Mouse (Mus musculus): ENCODE data around the gene Bmyc. TPM values are rescaled to one million over a fixed set of nuclear protein-coding genes. Genes with fewer than 3 reads are reported as not detected.
"Not testable (repeated sequence)": the region's sequence is repeated elsewhere in the genome, so short reads cannot be mapped to it uniquely, and the experiment has no call there.

Bmyc gene
- total and polyA plus RNA-seq, 2 experiments from 2014 or later, result 50.5 to 195 TPM

- ATAC-seq, result no peak
- WGBS, result 87% methylated on average over 2 of the region's 2 CpGs
- H3K36me3 ChIP-seq (ENCODE audit: insufficient read depth), result no peaks in the 10 kb centered on the region
- no peaks in the 10 kb centered on the region for H3K9me3 ChIP-seq (ENCODE audit: low read length)
- TF ChIP-seq CTCF (IDR thresholded peaks at IDR 0.05; ENCODE audit: low read depth), result no peak
- no peaks in the 10 kb centered on the region for H3K4me1 ChIP-seq (ENCODE audit: insufficient read depth)
- no peak overlapping the region for H3K27ac ChIP-seq (ENCODE audit: low read depth, low read length)
- no peak overlapping the region for H3K4me2 ChIP-seq (ENCODE audit: low read depth)
- no peak for DNase-seq
- H3K9ac ChIP-seq, result no peak overlapping the region
- no peaks in the 10 kb centered on the region for H3K27me3 ChIP-seq (ENCODE audit: insufficient read depth, low read length)
- H3K4me3 ChIP-seq (ENCODE audit: low read depth, low read length), result no peak overlapping the region
These were observed 7.8 kb upstream of the Bmyc start for GRCm38 (mm10) chr2:25698696-25699095.

DNA sequence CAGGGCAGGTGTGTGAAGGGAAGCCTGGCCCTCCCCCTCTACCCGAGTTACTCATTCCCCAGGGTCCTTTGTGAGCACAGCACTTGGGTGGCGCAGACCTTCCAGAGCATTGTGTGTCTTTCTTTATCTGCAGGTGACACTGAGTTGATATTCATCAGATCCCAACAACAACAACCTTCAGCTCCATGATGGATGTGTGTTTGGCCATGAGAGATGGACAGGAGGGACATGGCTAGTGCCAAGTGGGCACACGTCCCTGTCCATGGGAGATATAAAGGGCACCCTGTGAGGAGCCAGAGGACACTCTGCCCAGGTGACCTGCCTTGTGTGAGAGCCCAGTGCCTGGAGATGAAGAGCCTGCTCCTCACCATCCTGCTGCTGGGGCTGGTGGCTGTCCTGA is 6.8 kb upstream of the Bmyc start, which contains the start of gene Obp2a:
Obp2a (plus strand) TSS at position 301 of the 400 bp plus-strand sequence.
- not testable (repeated sequence) for ATAC-seq; H3K4me1 ChIP-seq (ENCODE audit: insufficient read depth); H3K9ac ChIP-seq; H3K27me3 ChIP-seq (ENCODE audit: insufficient read depth, low read length); H3K4me3 ChIP-seq (ENCODE audit: low read depth, low read length); DNase-seq; H3K4me2 ChIP-seq (ENCODE audit: low read depth); H3K36me3 ChIP-seq (ENCODE audit: insufficient read depth); H3K27ac ChIP-seq (ENCODE audit: low read depth, low read length); H3K9me3 ChIP-seq (ENCODE audit: low read length)
- WGBS, result 89% methylated on average over 3 of the region's 3 CpGs

GRCm38 (mm10) chr2:25701001-25701400 is 5.5 kb upstream of the Bmyc start:
- ATAC-seq, result no peak

GRCm38 (mm10) chr2:25703706-25704105 is 2.8 kb upstream of the Bmyc start:
- H3K4me1 ChIP-seq (ENCODE audit: insufficient read depth), result peaks cover 5% of the 10 kb centered on the region
- H3K4me2 ChIP-seq (ENCODE audit: low read depth), result no peak overlapping the region
- no peak overlapping the region for H3K27ac ChIP-seq (ENCODE audit: low read depth, low read length)
- no peak overlapping the region for H3K9ac ChIP-seq
- no peak for TF ChIP-seq CTCF (IDR thresholded peaks at IDR 0.05; ENCODE audit: low read depth)
- WGBS, result 90% methylated on average over 4 of the region's 4 CpGs
- no peaks in the 10 kb centered on the region for H3K27me3 ChIP-seq (ENCODE audit: insufficient read depth, low read length)
- no peak for DNase-seq
- H3K9me3 ChIP-seq (ENCODE audit: low read length), result no peaks in the 10 kb centered on the region
- ATAC-seq, result no peak
- H3K4me3 ChIP-seq (ENCODE audit: low read depth, low read length), result no peak overlapping the region
- H3K36me3 ChIP-seq (ENCODE audit: insufficient read depth), result no peaks in the 10 kb centered on the region

More at GRCm38 (mm10) chr2:25701001-25701400, 5.5 kb upstream of the Bmyc start:
- no peaks in the 10 kb centered on the region for H3K27me3 ChIP-seq (ENCODE audit: insufficient read depth, low read length)
- no peak overlapping the region for H3K4me3 ChIP-seq (ENCODE audit: low read depth, low read length)
- no peak overlapping the region for H3K9ac ChIP-seq
- no peaks in the 10 kb centered on the region for H3K9me3 ChIP-seq (ENCODE audit: low read length)
- H3K36me3 ChIP-seq (ENCODE audit: insufficient read depth), result no peaks in the 10 kb centered on the region
- H3K4me1 ChIP-seq (ENCODE audit: insufficient read depth), result no peaks in the 10 kb centered on the region
- 79% methylated on average over 5 of the region's 5 CpGs for WGBS
- no peak for TF ChIP-seq CTCF (IDR thresholded peaks at IDR 0.05; ENCODE audit: low read depth)
- no peak for DNase-seq
- H3K4me2 ChIP-seq (ENCODE audit: low read depth), result no peak overlapping the region
- no peak overlapping the region for H3K27ac ChIP-seq (ENCODE audit: low read depth, low read length)

DNA sequence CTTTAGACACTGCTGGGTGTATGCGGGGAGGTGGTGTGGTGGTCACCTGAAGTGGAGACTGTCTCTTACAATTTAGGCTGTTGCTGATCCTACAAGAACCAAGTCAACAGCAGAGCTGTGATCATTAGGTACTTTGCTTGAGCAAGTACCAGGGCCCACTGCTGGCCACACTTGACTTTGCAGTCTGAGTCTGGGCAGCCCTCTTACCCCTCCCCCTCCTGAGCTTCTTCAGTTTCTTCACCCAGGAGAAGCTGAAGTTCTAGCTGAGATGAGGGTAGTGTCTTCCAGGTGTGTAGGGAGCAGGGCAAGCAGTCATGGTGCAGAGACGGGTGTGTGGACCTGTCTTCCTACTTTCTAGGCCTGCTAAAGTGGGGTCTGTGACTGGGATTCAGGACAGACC is 1.6 kb downstream of the Bmyc start:
- peak overlapping the region; percentile 85 for H3K4me2 ChIP-seq (ENCODE audit: low read depth)
- H3K4me3 ChIP-seq (ENCODE audit: low read depth, low read length), result peak overlapping the region; percentile 79; the same call in 1 of the 2 replicates
- H3K36me3 ChIP-seq (ENCODE audit: insufficient read depth), result no peaks in the 10 kb centered on the region; the same call in 1 of the 2 replicates
- peak; percentile 56 for TF ChIP-seq CTCF (IDR thresholded peaks at IDR 0.05; ENCODE audit: low read depth)
- H3K9ac ChIP-seq, result no peak overlapping the region
- no peaks in the 10 kb centered on the region for H3K9me3 ChIP-seq (ENCODE audit: low read length)
- 87% methylated on average over 2 of the region's 2 CpGs for WGBS
- ATAC-seq (no peak), DNase-seq (peak; percentile 25)
- H3K4me1 ChIP-seq (ENCODE audit: insufficient read depth), result peaks cover 9% of the 10 kb centered on the region
- H3K27ac ChIP-seq (ENCODE audit: low read depth, low read length), result no peak overlapping the region
- H3K27me3 ChIP-seq (ENCODE audit: insufficient read depth, low read length), result no peaks in the 10 kb centered on the region

DNA sequence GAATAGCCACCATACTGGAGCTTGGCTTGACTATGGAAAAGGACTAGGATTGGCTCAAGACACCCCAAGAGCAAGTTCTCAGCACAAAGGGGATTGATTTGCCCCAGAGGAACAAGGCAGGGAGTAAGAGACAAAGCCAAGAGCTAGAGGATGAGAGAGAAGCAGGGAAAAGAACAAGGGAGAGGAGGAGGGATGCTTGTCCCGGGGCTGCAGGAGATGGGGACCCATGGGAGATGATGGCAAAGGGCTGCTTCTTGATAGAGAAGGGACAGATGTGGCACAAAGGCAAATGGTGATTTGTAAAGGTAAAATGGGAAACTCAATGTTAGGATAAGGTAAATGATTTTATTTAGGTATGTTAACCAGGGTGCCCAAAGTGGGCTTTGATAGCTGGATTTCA is 2.5 kb downstream of the Bmyc start:
- not testable (repeated sequence) for H3K27ac ChIP-seq (ENCODE audit: low read depth, low read length); ATAC-seq; H3K4me3 ChIP-seq (ENCODE audit: low read depth, low read length); H3K9me3 ChIP-seq (ENCODE audit: low read length); H3K9ac ChIP-seq; H3K4me1 ChIP-seq (ENCODE audit: insufficient read depth); DNase-seq; H3K27me3 ChIP-seq (ENCODE audit: insufficient read depth, low read length); H3K36me3 ChIP-seq (ENCODE audit: insufficient read depth)
- 90% methylated on average over 1 of the region's 1 CpGs for WGBS
- peak overlapping the region; percentile 85; the same call in 1 of the 2 replicates for H3K4me2 ChIP-seq (ENCODE audit: low read depth)

DNA sequence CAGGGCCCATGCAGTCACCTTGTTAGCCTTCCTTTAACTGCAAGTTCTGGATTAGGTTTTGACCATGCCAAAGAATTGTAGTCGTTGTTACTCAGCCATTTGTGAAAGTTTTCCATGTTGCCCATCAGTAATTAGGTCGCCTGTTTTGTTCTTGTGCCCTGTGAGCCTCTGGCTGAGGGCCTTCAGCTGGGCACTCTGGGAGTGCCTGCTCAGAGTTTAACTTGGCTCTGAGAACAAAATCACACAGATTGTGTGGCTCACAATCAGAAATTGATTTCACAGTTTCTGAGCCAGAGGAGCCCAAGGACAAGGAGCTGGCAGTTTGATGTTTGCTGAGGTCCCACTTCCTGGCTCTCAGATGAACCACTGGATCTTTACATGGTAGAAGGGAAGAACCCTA is 3.3 kb downstream of the Bmyc start:
- WGBS, result 46% methylated on average over 2 of the region's 2 CpGs
- H3K4me1 ChIP-seq (ENCODE audit: insufficient read depth); H3K27me3 ChIP-seq (ENCODE audit: insufficient read depth, low read length); DNase-seq; H3K4me3 ChIP-seq (ENCODE audit: low read depth, low read length); H3K9me3 ChIP-seq (ENCODE audit: low read length); H3K9ac ChIP-seq; H3K4me2 ChIP-seq (ENCODE audit: low read depth); ATAC-seq; H3K36me3 ChIP-seq (ENCODE audit: insufficient read depth); H3K27ac ChIP-seq (ENCODE audit: low read depth, low read length): not testable (repeated sequence)

DNA sequence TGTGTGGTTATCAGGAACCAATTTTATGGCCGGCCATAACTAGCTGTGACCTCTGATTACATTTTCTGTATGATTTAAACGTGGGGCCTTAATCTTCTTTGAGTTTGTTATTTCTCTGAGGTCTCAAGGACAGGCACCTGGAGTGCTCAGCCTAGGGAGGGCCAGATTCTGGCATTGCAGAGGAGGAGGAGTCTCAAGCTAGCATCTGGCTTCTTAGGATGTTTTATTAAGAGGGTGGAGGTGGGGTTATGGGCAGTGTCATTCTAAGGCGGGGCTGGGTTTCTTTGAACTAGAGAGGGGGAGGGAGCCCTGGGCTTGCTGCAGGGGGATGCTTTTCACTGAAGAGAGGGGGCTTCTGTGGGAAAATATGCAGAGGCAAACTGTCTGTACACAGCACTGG is 5.1 kb downstream of the Bmyc start:
- DNase-seq; H3K9me3 ChIP-seq (ENCODE audit: low read length); H3K4me2 ChIP-seq (ENCODE audit: low read depth); H3K27ac ChIP-seq (ENCODE audit: low read depth, low read length); H3K36me3 ChIP-seq (ENCODE audit: insufficient read depth); H3K27me3 ChIP-seq (ENCODE audit: insufficient read depth, low read length); H3K4me1 ChIP-seq (ENCODE audit: insufficient read depth); H3K9ac ChIP-seq; ATAC-seq; H3K4me3 ChIP-seq (ENCODE audit: low read depth, low read length): not testable (repeated sequence)
- 29% methylated on average over 3 of the region's 3 CpGs for WGBS
